Mouse (Mus musculus) C2C12 (cell line): Measurements from ENCODE around the gene Prkce.

ENCODE experiments used
- CEBPB ChIP-seq: IDR thresholded peaks from one replicate; pipeline ENCODE4 v1.6.1; 2011; ENCODE audit warnings: low read depth, mild to moderate bottlenecking, control low read depth, moderate library complexity
- CTCF ChIP-seq: IDR thresholded peaks from one replicate; pipeline ENCODE4 v1.5.1; 2011; ENCODE audit not compliant: control insufficient read depth, insufficient read depth, insufficient read length
- FOSL1 ChIP-seq: IDR thresholded peaks from one replicate; pipeline ENCODE4 v1.8.0; 2011; ENCODE audit warnings: mild to moderate bottlenecking, low read length; ENCODE audit not compliant: poor library complexity, insufficient read depth, severe bottlenecking
- MAX ChIP-seq: IDR thresholded peaks from one replicate; pipeline ENCODE4 v1.6.1; 2011; ENCODE audit warnings: mild to moderate bottlenecking, control low read depth
- MYOG ChIP-seq: IDR thresholded peaks from one replicate; pipeline ENCODE4 v1.6.1; 2011; ENCODE audit not compliant: control insufficient read depth, insufficient read length; ENCODE audit errors: extremely low read depth
- USF1 ChIP-seq: IDR thresholded peaks from one replicate; pipeline ENCODE4 v1.6.1; 2011; ENCODE audit warnings: low read depth, mild to moderate bottlenecking, control low read depth, moderate library complexity

GRCm38 (mm10) chr17:86355318-86355717 lies 187.7 kb downstream of the Prkce start:
- TF ChIP-seq MYOG (no peak), CTCF (no peak), USF1 (no peak), MAX (no peak), FOSL1 (no peak), CEBPB (no peak)
